Mouse (Mus musculus): ENCODE measurements around the gene Vmp1. TPM values are rescaled to one million over a fixed set of nuclear protein-coding genes. Genes with fewer than 3 reads are reported as not detected.

The Vmp1 gene
- total and polyA plus RNA-seq, 3 experiments, result 80.9 to 209 (median 167) TPM

GRCm38 (mm10) chr11:86646136-86646834, 37.4 kb downstream of the Vmp1 start (continued):
- TF ChIP-seq ELF1 (IDR thresholded peaks at IDR 0.05; ENCODE audit: low read depth, low read length) (no peak), JUN (IDR thresholded peaks at IDR 0.05; ENCODE audit: insufficient read depth, low read depth, low read length) (no peak), USF2 (conservative IDR thresholded peaks at IDR 0.05; ENCODE audit: low read depth, low read length) (no peak), CHD2 (IDR thresholded peaks at IDR 0.05; ENCODE audit: low read length) (no peak), IRF4 (IDR thresholded peaks at IDR 0.05; ENCODE audit: low read depth, low read length) (peak; percentile 13; the same call in 1 of the 2 replicates), MYC (IDR thresholded peaks at IDR 0.05; ENCODE audit: low read depth, low read length) (no peak), BHLHE40 (IDR thresholded peaks at IDR 0.05; ENCODE audit: low read depth, low read length) (no peak)

- dilution Hi-C loops (cut with MboI; ENCODE audit: extremely low pct_ligation_motif_present, extremely low pct_unique_long_range_greater_than_20kb, low sequenced_read_pairs), result no loop called here
- Histone ChIP-seq H3K36me3 (replicated peaks in 1 of 2; ENCODE audit: control insufficient read depth in 1 of 2, insufficient read depth in 1 of 2, low read length in 1 of 2) (peaks cover 15 to 43% of the 10 kb centered on the region in 2 experiments), H3K4me1 (ENCODE audit: control insufficient read depth in 1 of 2, insufficient read depth in 2 of 2) (peaks cover 3 to 47% of the 10 kb centered on the region in 2 experiments; a peak in 3 of 4 replicates), H3K9ac (ENCODE audit: insufficient read depth, low read depth) (no peak overlapping the region), H3K4me2 (ENCODE audit: insufficient read depth, low read depth, poor library complexity, severe bottlenecking) (no peak overlapping the region), H3K4me3 (replicated peaks in 1 of 3; ENCODE audit: low read depth in 2 of 3, low read length in 2 of 3, poor library complexity in 1 of 3) (no peak overlapping the region), H3K27me3 (replicated peaks) (no peaks in the 10 kb centered on the region), H3K9me3 (replicated peaks; ENCODE audit: low read length) (no peaks in the 10 kb centered on the region), H3K79me2 (replicated peaks; ENCODE audit: control insufficient read depth, extremely low read depth, insufficient read depth, poor library complexity, severe bottlenecking) (peaks cover 5% of the 10 kb centered on the region; the same call in 1 of the 2 replicates), H3K27ac (ENCODE audit: insufficient read depth, low read depth) (no peak overlapping the region)
- DNase-seq (ENCODE audit: extremely low read depth), result no peak
- in situ Hi-C loops (cut with MboI; ENCODE audit: low pct_ligation_motif_present, low pct_unique_long_range_greater_than_20kb, low sequenced_read_pairs), result no loop called here
- TF ChIP-seq RAD21 (IDR thresholded peaks at IDR 0.05; ENCODE audit: low read depth, low read length), result no peak
- 0 out of 2 replicates have a peak, but pooled peaks have one; percentile 15 for TF ChIP-seq BHLHE40 (IDR thresholded peaks at IDR 0.05; ENCODE audit: low read depth, low read length)
- peak; percentile 75 for TF ChIP-seq IRF4 (IDR thresholded peaks at IDR 0.05; ENCODE audit: low read depth, low read length)
- TF ChIP-seq JUND (conservative IDR thresholded peaks at IDR 0.05; ENCODE audit: low read depth, low read length), result peak; percentile 91
- TF ChIP-seq EP300 (IDR thresholded peaks at IDR 0.05; ENCODE audit: low read length), result peak; percentile 79
- TF ChIP-seq JUN (IDR thresholded peaks at IDR 0.05; ENCODE audit: insufficient read depth, low read depth, low read length), result peak; percentile 58; the same call in 1 of the 2 replicates
- TF ChIP-seq MAFK (IDR thresholded peaks at IDR 0.05; ENCODE audit: insufficient replicate concordance, low read length), result no peak
These were observed 39.1 kb downstream of the Vmp1 start for GRCm38 (mm10) chr11:86644553-86644952.

GRCm38 (mm10) chr11:86641714-86642113, 41.9 kb downstream of the Vmp1 start:
- Histone ChIP-seq H3K36me3 (replicated peaks in 1 of 2; ENCODE audit: control insufficient read depth in 1 of 2, insufficient read depth in 1 of 2, low read length in 1 of 2) (peaks cover 15 to 49% of the 10 kb centered on the region in 2 experiments), H3K27ac (ENCODE audit: insufficient read depth, low read depth) (no peak overlapping the region), H3K27me3 (replicated peaks) (no peaks in the 10 kb centered on the region), H3K9me3 (replicated peaks; ENCODE audit: low read length) (no peaks in the 10 kb centered on the region), H3K9ac (ENCODE audit: insufficient read depth, low read depth) (no peak overlapping the region), H3K4me1 (ENCODE audit: control insufficient read depth in 1 of 2, insufficient read depth in 2 of 2) (peaks cover 0 to 20% of the 10 kb centered on the region in 2 experiments; a peak in 3 of 4 replicates), H3K4me2 (ENCODE audit: insufficient read depth, low read depth, poor library complexity, severe bottlenecking) (no peak overlapping the region), H3K4me3 (replicated peaks in 1 of 3; ENCODE audit: low read depth in 2 of 3, low read length in 2 of 3, poor library complexity in 1 of 3) (no peak overlapping the region), H3K79me2 (replicated peaks; ENCODE audit: control insufficient read depth, extremely low read depth, insufficient read depth, poor library complexity, severe bottlenecking) (0 out of 2 replicates have a peak, but pooled peaks cover 3% of the 10 kb centered on the region)
- in situ Hi-C loops (cut with MboI; ENCODE audit: low pct_ligation_motif_present, low pct_unique_long_range_greater_than_20kb, low sequenced_read_pairs) (no loop called here), dilution Hi-C loops (cut with MboI; ENCODE audit: extremely low pct_ligation_motif_present, extremely low pct_unique_long_range_greater_than_20kb, low sequenced_read_pairs) (no loop called here)
- no peak for TF ChIP-seq USF1 (IDR thresholded peaks at IDR 0.05; ENCODE audit: low read depth, low read length)
- no peak for TF ChIP-seq ETS1 (conservative IDR thresholded peaks at IDR 0.05; ENCODE audit: low read depth, low read length)
- TF ChIP-seq MEF2A (IDR thresholded peaks at IDR 0.05; ENCODE audit: borderline replicate concordance, low read depth, low read length), result no peak
- TF ChIP-seq ELF1 (IDR thresholded peaks at IDR 0.05; ENCODE audit: low read depth, low read length), result no peak
- TF ChIP-seq HCFC1 (IDR thresholded peaks at IDR 0.05; ENCODE audit: low read depth, low read length), result no peak
- TF ChIP-seq CHD1 (IDR thresholded peaks at IDR 0.05; ENCODE audit: low read depth, low read length), result no peak
- no peak for TF ChIP-seq BHLHE40 (IDR thresholded peaks at IDR 0.05; ENCODE audit: low read depth, low read length)
- no peak for TF ChIP-seq POLR2AphosphoS2 (IDR thresholded peaks at IDR 0.05; ENCODE audit: low read depth, low read length)
- no peak for TF ChIP-seq USF2 (conservative IDR thresholded peaks at IDR 0.05; ENCODE audit: low read depth, low read length)
- no peak for TF ChIP-seq TBP (conservative IDR thresholded peaks at IDR 0.05; ENCODE audit: low read depth, low read length)
- no peak for TF ChIP-seq RAD21 (IDR thresholded peaks at IDR 0.05; ENCODE audit: low read depth, low read length)
- TF ChIP-seq TCF12 (IDR thresholded peaks at IDR 0.05; ENCODE audit: low read depth, low read length), result no peak
- no peak for TF ChIP-seq CHD2 (IDR thresholded peaks at IDR 0.05; ENCODE audit: low read length)
- TF ChIP-seq MAFK (IDR thresholded peaks at IDR 0.05; ENCODE audit: insufficient replicate concordance, low read length), result no peak
- TF ChIP-seq ZNF384 (IDR thresholded peaks at IDR 0.05; ENCODE audit: low read depth, low read length), result no peak
- TF ChIP-seq MAX (IDR thresholded peaks at IDR 0.05; ENCODE audit: low read length), result no peak
- DNase-seq (ENCODE audit: extremely low read depth), result no peak

Data from CH12.LX (cell line).